Mouse (Mus musculus): Measurements from ENCODE around the gene 9130409I23Rik.

GRCm38 (mm10) chr1:181061784-181062485 is 10.9 kb downstream of the 9130409I23Rik start:
- no peak for TF ChIP-seq POLR2A (IDR thresholded peaks at IDR 0.05; ENCODE audit: borderline replicate concordance, extremely low read depth, low read depth, low read length)
- no peak for TF ChIP-seq CTCF (IDR thresholded peaks at IDR 0.05; ENCODE audit: insufficient read depth, low read length)

Data from lung, adult 2 months (tissue).